Mouse (Mus musculus) myocyte (in vitro differentiated cells): ENCODE measurements around the gene Auts2. TPM values are rescaled to one million over a fixed set of nuclear protein-coding genes. Genes with fewer than 3 reads are reported as not detected.

ENCODE experiments used
- H3K27me3 ChIP-seq: one replicate; pipeline ENCODE4 v1.6.1; 2011; ENCODE audit not compliant: control insufficient read depth, insufficient read depth, insufficient read length
- H3K36me3 ChIP-seq: one replicate; pipeline ENCODE4 v1.6.1; 2011; ENCODE audit not compliant: control insufficient read depth, insufficient read depth
- H3K4me2 ChIP-seq: one replicate; pipeline ENCODE4 v1.6.1; 2011; ENCODE audit warnings: low read depth, control low read depth
- H3K4me3 ChIP-seq: one replicate; pipeline ENCODE4 v1.5.1; 2011; ENCODE audit warnings: mild to moderate bottlenecking, control low read depth, moderate library complexity
- H3K79me2 ChIP-seq: one replicate; pipeline ENCODE4 v1.6.1; 2011; ENCODE audit not compliant: control insufficient read depth, insufficient read depth
- H3ac ChIP-seq: one replicate; pipeline ENCODE4 v1.6.1; 2011; ENCODE audit not compliant: control insufficient read depth, insufficient read length
- CEBPB ChIP-seq: IDR thresholded peaks from 2 replicates; pipeline ENCODE4 v1.6.1; 2011; ENCODE audit warnings: mild to moderate bottlenecking, moderate library complexity; ENCODE audit not compliant: poor library complexity, insufficient read depth, severe bottlenecking
- E2F4 ChIP-seq: IDR thresholded peaks from one replicate; pipeline ENCODE4 v1.6.1; 2011; ENCODE audit warnings: mild to moderate bottlenecking, control low read depth, moderate library complexity; ENCODE audit not compliant: insufficient read depth
- MAX ChIP-seq: IDR thresholded peaks from one replicate; pipeline ENCODE4 v1.6.1; 2011; ENCODE audit warnings: low read depth, mild to moderate bottlenecking, control low read depth
- MYOD1 ChIP-seq, 3 experiments: IDR thresholded peaks; one replicate each; pipeline ENCODE4 v1.6.1; 2011; ENCODE audit warnings: control low read depth in 2 of 3, low read depth in 2 of 3, mild to moderate bottlenecking in 2 of 3, moderate library complexity in 1 of 3; ENCODE audit not compliant: insufficient read length in 2 of 3, control insufficient read depth in 1 of 3
- MYOG ChIP-seq, 3 experiments: IDR thresholded peaks; one replicate each; pipeline ENCODE4 v1.6.1; 2011; ENCODE audit warnings: control low read depth in 2 of 3, low read depth in 2 of 3, mild to moderate bottlenecking in 2 of 3; ENCODE audit not compliant: insufficient read length in 2 of 3, control insufficient read depth in 1 of 3, insufficient read depth in 1 of 3
- POLR2A ChIP-seq: IDR thresholded peaks from one replicate; pipeline ENCODE4 v1.6.1; 2011; ENCODE audit warnings: low read depth, mild to moderate bottlenecking, control low read depth, moderate library complexity; ENCODE audit not compliant: insufficient read length
- POLR2AphosphoS2 ChIP-seq: IDR thresholded peaks from one replicate; pipeline ENCODE4 v1.6.1; 2011; ENCODE audit warnings: low read depth, control low read depth; ENCODE audit not compliant: insufficient read length
- REST ChIP-seq: IDR thresholded peaks from one replicate; pipeline ENCODE4 v1.6.1; 2011; ENCODE audit warnings: mild to moderate bottlenecking, control low read depth, moderate library complexity; ENCODE audit not compliant: insufficient read depth, insufficient read length
- SRF ChIP-seq: IDR thresholded peaks from one replicate; pipeline ENCODE4 v1.6.1; 2011; ENCODE audit warnings: low read depth; ENCODE audit not compliant: control insufficient read depth, insufficient read length
- TCF12 ChIP-seq: IDR thresholded peaks from one replicate; pipeline ENCODE4 v1.6.1; 2011; ENCODE audit warnings: mild to moderate bottlenecking, control low read depth; ENCODE audit not compliant: poor library complexity, insufficient read depth, severe bottlenecking
- TCF3 ChIP-seq: IDR thresholded peaks from one replicate; pipeline ENCODE4 v1.6.1; 2011; ENCODE audit warnings: low read depth, control low read depth; ENCODE audit not compliant: insufficient read length
- USF1 ChIP-seq: IDR thresholded peaks from one replicate; pipeline ENCODE4 v1.6.1; 2011; ENCODE audit warnings: low read depth, mild to moderate bottlenecking, control low read depth, moderate library complexity
- polyA plus RNA-seq: library from polyadenylated mRNA; unstranded; fragments of >200 nt; fragmentation: generic; extraction: Trizol; gene quantifications from one replicate; pipeline ENCODE4 v1.2.1, GENCODE M21; 2012; ENCODE audit warnings: missing spikeins

The Auts2 gene
- polyA plus RNA-seq, 1 experiment: 8.0 TPM

GRCm38 (mm10) chr5:132255579-132255978 is 287.6 kb downstream of the Auts2 start:
- H3ac ChIP-seq: no peak overlapping the region
- H3K79me2 ChIP-seq: no peaks in the 10 kb centered on the region
- H3K4me2 ChIP-seq: no peak overlapping the region
- H3K4me3 ChIP-seq: no peak overlapping the region
- H3K36me3 ChIP-seq: no peaks in the 10 kb centered on the region
- TF ChIP-seq TCF12: no peak
- no peak for TF ChIP-seq MYOD1 (IDR thresholded peaks at IDR 0.05; ENCODE audit: control insufficient read depth in 1 of 3, insufficient read length in 2 of 3, low read depth in 2 of 3)
- TF ChIP-seq MAX: no peak
- no peaks in the 10 kb centered on the region for H3K27me3 ChIP-seq

- H3K27me3 ChIP-seq: no peaks in the 10 kb centered on the region
- TF ChIP-seq POLR2A: no peak
- no peak for TF ChIP-seq TCF12
- TF ChIP-seq MAX: no peak
- TF ChIP-seq E2F4: no peak
- no peak for TF ChIP-seq REST
- TF ChIP-seq TCF3: no peak
- TF ChIP-seq SRF: no peak
- no peak for TF ChIP-seq POLR2AphosphoS2
- TF ChIP-seq CEBPB: no peak
- no peak for TF ChIP-seq USF1
- TF ChIP-seq MYOG (IDR thresholded peaks at IDR 0.05; ENCODE audit: control insufficient read depth in 1 of 3, insufficient read depth in 1 of 3, insufficient read length in 2 of 3, low read depth in 2 of 3): no peak
- TF ChIP-seq MYOD1 (IDR thresholded peaks at IDR 0.05; ENCODE audit: control insufficient read depth in 1 of 3, insufficient read length in 2 of 3, low read depth in 2 of 3): no peak
- no peak overlapping the region for H3K4me2 ChIP-seq
- H3ac ChIP-seq: no peak overlapping the region
- H3K4me3 ChIP-seq: no peak overlapping the region
- no peaks in the 10 kb centered on the region for H3K79me2 ChIP-seq
- H3K36me3 ChIP-seq: no peaks in the 10 kb centered on the region
Measured at GRCm38 (mm10) chr5:132249523-132249922, 293.6 kb downstream of the Auts2 start.

GRCm38 (mm10) chr5:132248069-132248468 is 295.1 kb downstream of the Auts2 start:
- no peaks in the 10 kb centered on the region for H3K36me3 ChIP-seq
- TF ChIP-seq MYOG (IDR thresholded peaks at IDR 0.05; ENCODE audit: control insufficient read depth in 1 of 3, insufficient read depth in 1 of 3, insufficient read length in 2 of 3, low read depth in 2 of 3) (no peak), USF1 (no peak)
- no peak overlapping the region for H3K4me3 ChIP-seq
- no peak overlapping the region for H3K4me2 ChIP-seq
- H3K79me2 ChIP-seq: no peaks in the 10 kb centered on the region
- H3ac ChIP-seq: no peak overlapping the region
- no peaks in the 10 kb centered on the region for H3K27me3 ChIP-seq

- no peak for TF ChIP-seq MYOG (IDR thresholded peaks at IDR 0.05; ENCODE audit: control insufficient read depth in 1 of 3, insufficient read depth in 1 of 3, insufficient read length in 2 of 3, low read depth in 2 of 3)
- no peak for TF ChIP-seq TCF12
Measured at GRCm38 (mm10) chr5:132235460-132235859, 307.7 kb downstream of the Auts2 start.

GRCm38 (mm10) chr5:132234471-132234870 is 308.7 kb downstream of the Auts2 start:
- TF ChIP-seq REST: no peak
- no peak for TF ChIP-seq POLR2AphosphoS2
- no peak for TF ChIP-seq SRF
- TF ChIP-seq MYOD1 (IDR thresholded peaks at IDR 0.05; ENCODE audit: control insufficient read depth in 1 of 3, insufficient read length in 2 of 3, low read depth in 2 of 3): no peak
- no peak for TF ChIP-seq USF1
- TF ChIP-seq POLR2A: no peak
- TF ChIP-seq TCF12: no peak
- TF ChIP-seq MAX: no peak
- no peak for TF ChIP-seq CEBPB
- no peak for TF ChIP-seq E2F4
- TF ChIP-seq TCF3: no peak
- no peak for TF ChIP-seq MYOG (IDR thresholded peaks at IDR 0.05; ENCODE audit: control insufficient read depth in 1 of 3, insufficient read depth in 1 of 3, insufficient read length in 2 of 3, low read depth in 2 of 3)
- H3K27me3 ChIP-seq: no peaks in the 10 kb centered on the region
- no peak overlapping the region for H3K4me2 ChIP-seq
- no peak overlapping the region for H3ac ChIP-seq
- H3K4me3 ChIP-seq: no peak overlapping the region
- H3K36me3 ChIP-seq: no peaks in the 10 kb centered on the region
- no peaks in the 10 kb centered on the region for H3K79me2 ChIP-seq

More at GRCm38 (mm10) chr5:132235460-132235859, 307.7 kb downstream of the Auts2 start:
- Histone ChIP-seq H3K4me3 (no peak overlapping the region), H3ac (no peak overlapping the region), H3K79me2 (no peaks in the 10 kb centered on the region), H3K27me3 (no peaks in the 10 kb centered on the region), H3K4me2 (no peak overlapping the region), H3K36me3 (no peaks in the 10 kb centered on the region)
